Mouse (Mus musculus) megakaryocyte-erythroid progenitor cell, adult 5-6 weeks (primary cell): ENCODE measurements around the gene Clec2g. TPM values are rescaled to one million over a fixed set of nuclear protein-coding genes. Genes with fewer than 3 reads are reported as not detected.
"Not testable (repeated sequence)": the region's sequence is repeated elsewhere in the genome, so short reads cannot be mapped to it uniquely, and the experiment has no call there.

ENCODE experiments used
- ATAC-seq: replicated peaks from 2 replicates; pipeline ENCODE4 v1.8.0; 2016; ENCODE audit warnings: mild to moderate bottlenecking, inconsistent platforms; ENCODE audit not compliant: severe bottlenecking, poor library complexity, low FRiP score, low TSS enrichment
- total RNA-seq, 2 experiments: library from RNA; stranded (forward) in 1 of 2; stranded (reverse) in 1 of 2; fragments of 200-1000, 215-1000 nt in 1 of 2; fragments of >200 nt in 1 of 2; fragmentation: Nextera tagmentation in 1 of 2; gene quantifications; 2 replicates each; pipeline ENCODE4 v1.2.3; 2014 to 2017

Clec2g gene
- total RNA-seq (2014; fragmentation: Nextera tagmentation), result not detected in 2 replicates
- not detected in 2 replicates for total RNA-seq (2017)

- not testable (repeated sequence) for ATAC-seq
Measured at GRCm38 (mm10) chr6:128934081-128934480, at the start of gene Clec2g. Gene Clec2g (plus strand): TSS chr6:128934381.

GRCm38 (mm10) chr6:128887091-128887790, 46.9 kb upstream of the Clec2g start, which contains the start of gene Clec2i:
Gene Clec2i (plus strand): TSS chr6:128887588.
- peak; percentile 68 for ATAC-seq

GRCm38 (mm10) chr6:128888834-128889233, 45.3 kb upstream of the Clec2g start:
- peak; percentile 70 for ATAC-seq

- no peak for ATAC-seq
Measured at GRCm38 (mm10) chr6:128890948-128891355, 43.2 kb upstream of the Clec2g start, which contains the start of gene BC035044. Gene BC035044 (minus strand): TSS chr6:128891126.

GRCm38 (mm10) chr6:128895404-128896001, 38.7 kb upstream of the Clec2g start:
- no peak for ATAC-seq

GRCm38 (mm10) chr6:128900044-128900443, 34.1 kb upstream of the Clec2g start:
- no peak for ATAC-seq

- not testable (repeated sequence) for ATAC-seq
Measured at GRCm38 (mm10) chr6:128900796-128901552, 33.2 kb upstream of the Clec2g start.

- no peak for ATAC-seq
Measured at GRCm38 (mm10) chr6:128913598-128914254, 20.5 kb upstream of the Clec2g start.

GRCm38 (mm10) chr6:128917322-128917721, 16.9 kb upstream of the Clec2g start:
- no peak for ATAC-seq

GRCm38 (mm10) chr6:128933050-128933449, 1.1 kb upstream of the Clec2g start:
- ATAC-seq, result no peak

- not testable (repeated sequence) for ATAC-seq
Measured at GRCm38 (mm10) chr6:128935889-128936665, 1.9 kb downstream of the Clec2g start.

- ATAC-seq, result no peak
Measured at GRCm38 (mm10) chr6:128941646-128942421, 7.7 kb downstream of the Clec2g start.

GRCm38 (mm10) chr6:128945564-128945963, 11.4 kb downstream of the Clec2g start:
- ATAC-seq, result no peak

- ATAC-seq, result no peak
Measured at GRCm38 (mm10) chr6:128961110-128961509, 26.9 kb downstream of the Clec2g start.

- 0 out of 2 replicates have a peak, but pooled peaks have one; percentile 7 for ATAC-seq
Measured at GRCm38 (mm10) chr6:128962108-128962507, 27.9 kb downstream of the Clec2g start.

GRCm38 (mm10) chr6:128964519-128964918, 30.3 kb downstream of the Clec2g start:
- ATAC-seq, result no peak

- no peak for ATAC-seq
Measured at GRCm38 (mm10) chr6:128968463-128968862, 34.3 kb downstream of the Clec2g start.

GRCm38 (mm10) chr6:128969741-128970140, 35.6 kb downstream of the Clec2g start:
- ATAC-seq, result no peak
